Mouse (Mus musculus) cerebellum, adult 8-10 months (tissue): ENCODE data around the gene Stat1.

Source experiments
- DNase-seq: peaks from one replicate; pipeline ENCODE4 v3.0.0; 2022

Gene Stat1

DNA sequence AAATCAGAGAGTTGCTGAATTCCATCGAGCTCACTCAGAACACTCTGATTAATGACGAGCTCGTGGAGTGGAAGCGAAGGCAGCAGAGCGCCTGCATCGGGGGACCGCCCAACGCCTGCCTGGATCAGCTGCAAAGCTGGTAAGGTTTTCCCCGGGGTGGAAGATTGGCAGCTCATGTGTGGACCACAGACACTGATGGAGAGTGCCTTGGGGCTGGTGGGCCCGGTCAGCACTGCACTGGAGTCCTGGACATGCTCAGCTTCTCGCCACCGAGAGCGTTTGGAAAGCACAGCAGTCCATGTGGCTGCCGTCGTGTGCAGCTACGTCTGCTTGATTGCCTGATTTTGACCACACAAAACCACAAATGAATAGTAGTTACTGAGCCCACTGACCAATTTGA lies 18.1 kb downstream of the Stat1 start:
- no peak for DNase-seq

DNA sequence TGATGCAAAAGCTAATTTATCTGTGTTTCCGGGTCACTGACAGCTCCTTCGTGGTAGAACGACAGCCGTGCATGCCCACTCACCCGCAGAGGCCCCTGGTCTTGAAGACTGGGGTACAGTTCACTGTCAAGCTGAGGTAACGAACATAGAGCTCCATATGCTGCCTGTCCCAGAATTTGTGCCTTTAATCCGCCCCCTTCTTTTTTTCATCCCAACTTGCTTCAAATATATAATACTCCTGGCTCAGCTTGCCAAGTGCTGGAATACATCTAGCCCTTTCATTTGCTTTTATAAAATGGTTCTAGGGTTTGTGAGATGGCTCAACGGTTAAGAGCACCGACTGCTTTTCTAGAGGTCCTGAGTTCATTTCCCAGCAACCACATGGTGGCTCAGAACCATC lies 21.3 kb downstream of the Stat1 start:
- DNase-seq = no peak

DNA sequence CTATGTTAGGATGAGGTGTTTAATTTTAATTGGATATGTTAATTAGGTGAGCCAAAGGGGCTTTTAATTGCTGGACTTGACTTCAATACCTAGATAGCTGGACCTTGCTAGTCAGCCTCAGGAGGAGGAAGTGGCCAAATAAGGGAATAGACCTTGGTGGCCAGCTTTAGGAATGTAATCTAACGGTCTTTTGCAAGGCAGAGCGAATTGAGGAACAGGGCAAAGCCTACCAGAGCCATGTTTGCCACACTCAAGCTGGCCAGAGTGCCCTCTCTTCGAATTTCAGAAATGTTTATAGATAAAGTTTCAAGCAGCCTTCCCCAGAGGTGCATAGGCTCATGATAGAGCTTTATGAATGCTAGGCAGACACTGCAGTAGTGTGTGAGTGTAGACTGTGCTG lies 22.2 kb downstream of the Stat1 start:
- no peak for DNase-seq

DNA sequence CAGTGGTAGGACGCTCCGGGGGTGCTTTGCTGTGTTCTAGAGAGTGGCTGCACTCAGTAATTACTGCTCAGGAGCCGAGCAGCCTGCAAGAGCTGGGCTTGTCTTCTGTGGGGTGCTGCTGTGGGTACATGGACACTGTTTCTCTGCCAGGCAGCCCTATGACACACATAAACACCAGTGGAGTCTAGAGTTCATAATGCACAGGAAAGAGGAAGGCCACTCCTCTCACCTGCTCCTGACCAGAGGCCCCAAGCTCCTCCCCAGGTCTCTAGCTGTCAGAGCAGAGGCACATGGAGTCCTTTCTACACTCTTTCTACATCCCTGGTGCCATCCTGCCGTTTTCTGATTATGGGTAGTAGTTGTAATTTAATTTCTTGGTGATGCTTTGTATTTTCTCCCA lies 22.9 kb downstream of the Stat1 start:
- no peak for DNase-seq

DNA sequence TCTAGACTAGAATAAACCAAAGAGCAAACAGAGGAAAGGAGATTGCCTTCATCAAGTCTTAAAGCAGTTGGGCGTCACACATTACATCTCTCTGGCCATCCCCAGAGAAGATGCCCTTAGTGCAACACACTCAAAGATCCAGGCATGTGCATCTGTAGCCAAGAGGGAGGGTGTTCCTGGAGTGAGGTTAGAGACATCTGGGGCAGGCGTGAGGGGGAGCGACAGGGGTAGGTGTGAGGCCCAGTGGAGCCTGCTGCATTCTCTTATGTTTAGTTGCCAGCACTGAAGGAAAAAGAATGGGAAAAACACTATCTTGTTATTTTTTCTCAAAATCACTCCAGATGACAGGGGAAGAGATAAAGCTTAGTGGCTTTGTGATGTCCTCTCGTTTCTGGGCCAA lies 24.0 kb downstream of the Stat1 start:
- DNase-seq = no peak

DNA sequence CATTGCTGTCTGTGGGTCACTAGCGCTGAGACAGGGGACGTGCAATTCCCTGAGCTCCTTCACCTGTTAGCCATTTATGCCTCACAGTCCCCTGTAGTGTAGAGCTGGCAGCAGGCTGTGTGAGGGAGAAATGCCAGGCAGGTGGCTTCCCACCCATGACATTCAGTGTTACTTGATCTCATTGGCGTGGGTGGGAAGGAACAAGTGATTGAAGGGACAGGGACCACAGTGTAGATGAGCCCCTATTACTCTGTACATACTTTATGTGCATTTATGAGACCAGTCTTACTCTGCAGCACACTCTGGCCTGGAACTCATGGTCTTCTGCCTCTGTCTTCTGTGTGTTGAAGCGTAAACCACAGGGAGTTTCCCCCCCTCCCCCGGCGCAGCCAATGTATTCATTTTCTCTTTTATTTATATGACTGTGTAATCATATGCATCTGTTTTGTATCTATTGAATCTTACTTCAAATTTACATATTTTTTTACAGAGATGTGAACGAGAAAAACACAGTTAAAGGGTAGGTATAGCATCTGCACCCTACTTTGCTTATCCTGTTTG lies 24.4 kb downstream of the Stat1 start:
- DNase-seq = no peak

DNA sequence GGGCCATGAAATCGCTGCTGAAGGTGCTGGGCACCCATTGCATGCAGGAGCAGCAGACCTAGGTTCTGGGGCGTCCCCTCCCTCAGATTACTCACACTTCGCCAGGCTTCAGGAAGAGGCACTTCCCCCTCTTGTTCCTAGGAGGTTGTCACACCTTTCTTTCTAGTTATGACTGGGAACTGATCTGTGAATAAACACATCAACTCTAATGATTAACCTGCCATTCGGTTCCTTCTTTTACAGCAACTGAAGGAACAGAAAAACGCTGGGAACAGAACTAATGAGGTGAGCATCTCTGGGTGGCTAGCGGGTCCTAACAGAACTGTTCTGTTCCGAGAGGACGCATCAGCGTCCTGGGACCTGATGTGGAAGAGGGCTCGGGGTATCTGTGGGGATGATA lies 25.7 kb downstream of the Stat1 start:
- DNase-seq = no peak

DNA sequence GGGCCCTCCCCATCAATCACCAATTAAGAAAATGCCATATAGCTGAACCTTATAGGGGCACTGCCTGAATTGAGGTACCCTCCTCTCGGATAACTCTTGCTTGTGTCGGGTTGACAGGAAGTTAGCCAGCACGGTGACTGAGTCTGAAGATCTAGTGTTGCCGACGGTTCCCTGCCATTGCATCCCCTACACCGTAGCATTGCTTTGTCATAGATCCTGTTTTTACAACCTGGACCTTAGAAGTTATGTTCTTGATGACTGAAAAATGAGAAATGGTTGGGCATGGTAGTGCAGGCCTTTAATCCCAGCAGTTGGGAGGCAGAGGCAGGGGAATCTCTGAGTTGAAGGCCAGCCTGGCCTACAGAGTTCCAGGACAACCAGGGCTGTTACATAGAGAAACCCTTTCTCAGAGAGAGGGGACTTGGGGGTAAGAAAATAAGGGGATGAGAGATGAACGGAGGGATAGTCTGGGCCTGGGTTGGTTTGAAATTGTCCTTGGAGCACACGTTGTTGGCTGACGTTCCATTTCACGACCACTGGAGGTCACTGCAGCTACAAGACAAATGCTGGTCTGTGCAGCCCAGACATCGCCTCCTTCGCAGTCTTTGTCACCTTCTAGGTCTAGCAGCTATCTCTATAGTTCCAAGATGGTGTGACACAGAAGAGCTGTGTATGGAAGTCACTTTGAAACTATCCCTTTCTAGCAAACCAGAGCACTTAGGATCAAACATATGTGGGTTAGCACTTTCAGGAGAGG lies 27.2 kb downstream of the Stat1 start:
- peak; percentile 71 for DNase-seq

DNA sequence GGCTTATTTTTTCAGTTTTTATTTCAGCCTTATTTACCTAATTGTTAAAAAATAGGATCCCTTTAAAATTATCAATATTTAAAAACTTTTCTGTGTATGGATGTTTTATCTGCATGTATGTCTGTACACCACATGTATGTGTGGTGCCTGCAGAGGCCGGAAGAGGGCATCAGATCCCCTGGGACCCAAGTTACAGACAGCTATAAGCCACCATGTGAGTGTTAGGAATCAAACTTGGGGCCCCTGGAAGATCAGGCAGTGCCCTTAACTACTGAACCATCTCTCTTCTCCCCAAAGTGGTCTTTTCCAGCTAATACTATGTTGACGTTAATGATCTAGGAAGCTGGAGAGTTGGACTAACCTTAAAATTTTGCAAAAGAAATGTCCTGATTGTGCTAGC lies 28.2 kb downstream of the Stat1 start:
- no peak for DNase-seq

DNA sequence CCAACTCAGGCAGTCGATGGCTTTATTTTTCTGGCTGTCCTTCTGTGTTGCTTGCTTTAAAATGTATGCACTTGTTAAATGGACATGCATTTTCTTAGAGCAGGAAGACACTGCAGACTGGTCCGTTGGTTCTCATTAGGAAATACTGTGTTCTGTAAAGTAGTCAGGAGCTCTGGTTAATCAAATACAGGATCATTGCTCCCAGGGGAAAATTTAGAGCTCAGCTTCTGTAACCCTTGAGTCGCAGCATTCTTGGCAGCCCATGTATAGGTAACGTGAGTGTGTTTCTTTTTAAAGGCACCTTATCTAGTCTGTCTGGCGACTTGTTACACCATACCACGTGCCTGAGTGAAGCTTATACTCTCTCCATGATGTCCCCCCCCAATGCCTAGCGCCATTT lies 28.9 kb downstream of the Stat1 start:
- no peak for DNase-seq

DNA sequence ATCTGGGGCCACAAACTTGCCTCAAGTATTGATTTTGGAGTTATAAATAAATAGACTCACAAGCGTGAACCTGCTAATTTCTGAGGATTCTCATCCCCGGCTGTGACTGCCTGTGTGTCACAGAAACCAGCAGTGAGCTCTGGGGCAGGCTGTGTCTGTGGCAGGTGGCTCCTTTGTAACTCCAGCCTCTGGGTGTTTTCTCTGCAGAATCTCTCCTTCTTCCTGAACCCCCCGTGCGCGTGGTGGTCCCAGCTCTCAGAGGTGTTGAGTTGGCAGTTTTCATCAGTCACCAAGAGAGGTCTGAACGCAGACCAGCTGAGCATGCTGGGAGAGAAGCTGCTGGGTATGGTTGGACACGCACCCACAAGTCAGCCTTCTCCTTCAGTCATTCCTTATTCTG lies 29.5 kb downstream of the Stat1 start:
- DNase-seq = no peak

DNA sequence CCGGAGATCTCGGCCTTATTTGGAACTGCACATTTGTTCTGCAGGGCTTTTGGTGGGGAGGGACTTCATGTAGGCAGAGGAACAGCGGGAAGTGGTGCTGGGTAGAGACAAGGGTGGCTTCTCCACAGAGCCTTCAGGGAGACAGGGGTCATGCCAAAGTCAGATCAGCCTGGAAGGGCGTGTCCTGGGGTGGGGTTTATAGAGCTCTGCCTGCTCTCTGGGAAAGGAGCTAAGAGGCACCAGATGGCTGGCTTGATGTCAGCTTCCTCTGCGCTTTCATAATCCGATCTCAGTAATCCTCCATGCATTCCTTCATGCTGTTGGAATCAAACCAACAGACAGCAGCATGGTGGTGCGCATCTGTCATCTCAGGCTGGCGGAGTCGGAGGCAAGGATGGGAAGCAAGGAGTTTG lies 30.7 kb downstream of the Stat1 start:
- peak; percentile 82 for DNase-seq

DNA sequence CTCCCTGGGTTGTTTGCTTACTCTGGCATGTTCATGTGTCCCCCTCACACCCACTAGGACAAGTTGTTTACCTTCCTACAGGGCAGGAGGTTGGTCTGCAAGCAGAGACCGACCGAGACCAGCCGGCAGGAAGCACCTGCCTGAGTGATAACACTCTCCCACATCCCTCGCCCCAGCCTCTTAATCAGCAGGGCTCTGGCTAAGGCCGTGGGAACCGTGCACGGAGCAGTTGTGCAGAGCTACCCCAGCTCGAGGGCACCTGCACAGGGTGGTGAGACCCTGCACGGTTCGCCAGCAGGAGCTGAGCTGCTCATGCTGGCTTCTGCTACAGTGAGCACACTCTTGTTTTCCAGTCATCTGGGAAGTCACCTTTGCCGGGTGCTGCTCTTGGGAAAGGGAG lies 31.4 kb downstream of the Stat1 start:
- DNase-seq = peak; percentile 43

DNA sequence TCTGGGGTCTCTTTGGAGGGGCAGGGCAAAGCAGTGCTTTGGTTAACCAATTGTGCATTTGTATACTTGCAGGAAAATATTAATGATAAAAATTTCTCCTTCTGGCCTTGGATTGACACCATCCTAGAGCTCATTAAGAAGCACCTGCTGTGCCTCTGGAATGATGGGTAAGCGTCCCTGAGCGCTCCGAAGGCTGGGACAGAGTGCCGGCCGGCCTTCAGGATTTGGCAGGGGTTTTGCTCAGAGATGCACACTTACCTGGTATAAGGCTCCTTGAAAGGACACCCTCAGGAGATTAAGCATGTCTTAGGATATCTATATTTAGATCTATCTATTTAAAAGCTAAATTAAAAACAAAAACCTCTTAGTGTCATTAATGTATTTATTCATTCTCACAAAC lies 31.9 kb downstream of the Stat1 start:
- no peak for DNase-seq

DNA sequence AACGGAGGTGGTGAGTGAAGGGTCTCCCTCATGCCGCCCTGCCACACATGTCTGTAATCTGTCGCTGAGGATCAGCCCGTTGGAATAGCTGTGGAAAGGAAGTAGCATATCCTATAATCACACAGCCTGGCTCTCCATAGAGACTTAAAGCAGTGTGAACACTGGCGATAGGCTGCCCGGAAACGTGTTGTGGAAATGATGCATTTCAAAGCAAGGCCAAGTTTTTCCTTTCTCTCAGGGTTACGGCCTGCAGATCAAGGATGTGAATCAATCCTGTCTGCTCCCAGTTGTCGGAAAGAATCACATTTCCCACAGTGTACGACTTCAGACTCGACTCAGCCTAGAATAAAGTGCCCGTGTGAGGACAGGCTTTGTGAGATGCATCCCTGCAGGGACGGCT lies 33.1 kb downstream of the Stat1 start:
- no peak for DNase-seq

DNA sequence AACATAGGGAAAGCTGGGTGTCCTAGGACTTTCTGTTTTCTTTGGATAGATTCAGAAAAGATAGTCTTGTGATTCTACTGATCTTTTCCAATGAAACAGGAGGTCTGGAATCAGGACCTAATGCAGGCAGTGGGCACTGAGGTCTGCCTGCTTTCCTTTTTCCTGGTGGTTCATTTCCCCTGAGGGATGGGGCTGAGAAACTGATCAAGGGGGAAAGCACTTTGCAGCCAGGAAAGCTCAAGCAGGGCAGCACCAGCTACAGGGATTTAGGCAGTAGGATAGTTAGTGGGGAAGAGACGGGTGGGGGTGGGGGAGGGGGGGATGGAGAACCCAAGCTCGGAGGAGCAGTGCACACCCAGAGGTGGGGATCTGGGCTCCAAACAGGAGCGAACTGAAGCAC lies 33.7 kb downstream of the Stat1 start:
- DNase-seq = no peak

DNA sequence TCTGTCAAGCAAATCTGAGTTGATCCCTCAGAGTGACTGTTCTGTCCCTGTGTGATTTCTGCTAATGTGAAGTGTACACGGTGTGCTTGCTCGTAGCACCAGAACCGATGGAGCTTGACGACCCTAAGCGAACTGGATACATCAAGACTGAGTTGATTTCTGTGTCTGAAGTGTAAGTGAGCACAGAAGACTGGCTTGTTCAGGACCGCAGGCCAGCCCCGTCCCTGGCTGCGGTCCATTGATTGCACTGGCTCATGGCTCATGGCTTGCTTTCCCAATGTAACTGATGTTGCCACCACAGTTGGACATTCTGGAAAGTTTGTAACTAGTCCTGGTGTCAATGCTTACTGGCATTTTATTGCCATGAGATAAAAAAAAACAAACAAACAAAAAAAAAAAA lies 35.6 kb downstream of the Stat1 start:
- DNase-seq = no peak

DNA sequence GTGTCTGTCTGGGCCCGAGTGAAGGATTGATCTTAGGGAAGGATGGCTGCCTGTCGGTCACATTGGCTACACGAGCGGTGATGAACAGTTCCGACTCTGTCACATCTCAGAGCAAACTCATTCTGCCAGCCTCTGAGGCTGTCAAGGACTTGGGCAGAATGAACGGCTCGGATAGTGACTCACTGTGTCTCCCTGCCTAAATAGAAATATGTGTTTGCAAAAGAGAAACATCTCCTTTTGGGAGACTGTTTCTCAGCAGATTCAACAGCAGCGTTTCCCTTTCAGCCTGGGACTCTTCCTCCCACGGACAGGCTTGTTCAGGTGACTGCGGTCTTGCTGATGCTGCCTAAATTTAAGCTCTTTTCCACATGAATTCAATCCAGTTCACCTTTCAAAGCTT lies 37.1 kb downstream of the Stat1 start:
- DNase-seq = no peak

DNA sequence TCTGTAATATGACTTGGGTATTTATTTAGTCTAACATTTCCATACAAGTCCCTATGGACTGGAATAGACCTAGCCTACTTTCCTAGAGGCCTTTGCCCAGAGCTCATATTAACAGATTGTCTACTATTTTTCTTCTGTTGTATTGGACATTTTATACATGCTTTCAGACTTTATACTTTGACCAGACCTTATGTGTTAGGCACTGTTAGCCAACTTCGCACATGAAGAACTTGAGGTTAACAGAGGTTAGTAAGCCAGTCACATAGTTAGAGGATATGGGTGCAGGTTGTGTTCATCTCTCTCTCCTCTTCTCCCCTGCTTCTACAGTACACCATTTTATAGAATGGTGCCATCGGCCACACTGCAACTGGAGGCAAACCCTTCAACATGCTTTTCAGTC lies 38.8 kb downstream of the Stat1 start:
- DNase-seq = no peak

DNA sequence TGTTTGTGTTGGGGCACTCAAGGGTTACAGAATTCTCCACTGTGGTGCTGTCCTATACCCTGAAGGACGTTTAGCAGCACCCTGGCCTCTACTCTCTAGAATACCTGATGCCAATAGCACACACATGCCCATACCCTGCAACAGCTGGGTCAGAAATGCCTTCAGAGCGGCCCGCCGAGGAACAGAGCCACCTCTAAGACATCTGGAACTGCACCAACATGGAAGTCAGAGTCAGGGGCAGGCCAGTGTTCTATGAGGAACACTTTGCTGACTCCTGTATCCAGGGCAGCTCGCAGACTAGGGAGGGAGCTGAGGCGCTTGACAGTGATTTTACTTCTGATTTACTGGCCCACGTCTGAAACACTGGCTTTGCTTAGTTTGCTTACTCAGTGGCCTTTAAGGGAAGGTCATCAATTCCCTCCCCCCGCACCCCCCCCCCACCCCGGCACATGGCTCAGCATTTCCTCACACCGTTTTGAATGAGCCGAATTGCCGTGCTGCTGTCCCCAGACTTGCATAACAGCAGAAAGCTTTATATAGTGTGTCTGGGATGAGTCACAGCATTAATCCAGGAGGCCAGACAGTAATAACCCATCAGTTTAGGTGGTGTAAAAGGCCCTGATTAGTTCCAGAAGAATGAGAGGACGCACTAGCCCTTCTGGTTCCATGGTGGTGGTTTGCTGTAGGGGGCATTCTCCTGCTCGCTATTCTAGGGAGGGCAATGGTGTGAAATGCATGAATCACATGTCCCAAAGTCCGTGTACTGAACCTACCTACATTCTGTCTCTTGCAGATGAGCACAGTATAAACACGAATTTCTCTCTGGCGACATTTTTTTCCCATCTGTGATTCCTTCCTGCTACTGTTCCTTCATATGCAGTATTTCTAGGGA lies 39.5 kb downstream of the Stat1 start:
- DNase-seq = no peak

DNA sequence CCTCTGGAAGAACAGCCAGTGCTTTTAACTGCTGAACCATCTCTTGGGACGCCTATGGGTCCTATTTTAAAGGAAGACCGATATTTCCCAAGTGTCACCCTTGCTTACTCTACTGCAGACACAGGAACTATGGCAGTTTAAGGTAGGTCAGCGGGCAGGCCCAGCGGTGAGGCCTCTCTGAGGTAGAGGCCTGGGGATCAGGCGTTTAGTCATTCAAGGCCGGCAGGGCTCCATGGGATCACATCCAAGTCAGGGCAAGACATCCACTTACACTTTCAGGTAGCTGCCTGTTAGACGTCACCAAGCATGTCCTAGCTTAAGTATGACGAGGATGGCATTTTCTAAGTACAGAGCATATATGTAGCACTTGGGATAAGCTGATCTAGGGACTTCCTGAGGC lies 41.9 kb downstream of the Stat1 start:
- DNase-seq = no peak

DNA sequence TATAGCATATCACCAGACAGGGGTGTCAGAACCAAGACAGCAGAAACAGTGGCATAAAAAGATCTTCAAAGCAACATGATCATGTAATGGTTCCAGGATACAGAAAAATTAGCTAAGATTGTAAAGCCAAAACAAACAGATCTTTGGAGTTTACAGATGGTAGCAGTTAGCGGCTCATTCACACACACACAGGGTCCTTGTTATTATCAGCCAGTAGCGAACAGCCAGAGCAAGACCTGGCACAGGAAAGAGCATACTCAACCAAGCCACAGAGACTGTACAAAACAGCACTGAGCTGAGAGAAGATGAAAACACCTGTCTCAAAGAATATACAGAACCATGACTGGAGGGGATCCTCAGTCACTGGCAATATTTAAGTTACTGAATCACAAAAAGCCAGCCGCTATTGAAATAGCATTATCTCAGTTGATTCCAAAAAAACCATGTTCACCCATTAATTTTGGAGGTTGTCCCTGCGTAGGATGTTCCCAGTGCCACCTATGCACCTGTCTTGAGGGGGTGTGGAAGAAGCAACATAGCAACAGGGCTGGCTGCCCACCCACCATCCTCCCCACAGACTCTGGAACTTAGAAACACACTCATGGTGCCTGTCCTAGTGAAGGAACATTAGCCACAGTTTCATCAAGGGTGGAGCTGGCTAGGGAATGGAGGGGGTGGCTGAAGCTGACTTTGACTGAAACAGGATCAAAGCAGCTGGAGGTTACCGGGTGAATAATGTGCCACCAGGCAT lies 44.6 kb downstream of the Stat1 start:
- DNase-seq = no peak

DNA sequence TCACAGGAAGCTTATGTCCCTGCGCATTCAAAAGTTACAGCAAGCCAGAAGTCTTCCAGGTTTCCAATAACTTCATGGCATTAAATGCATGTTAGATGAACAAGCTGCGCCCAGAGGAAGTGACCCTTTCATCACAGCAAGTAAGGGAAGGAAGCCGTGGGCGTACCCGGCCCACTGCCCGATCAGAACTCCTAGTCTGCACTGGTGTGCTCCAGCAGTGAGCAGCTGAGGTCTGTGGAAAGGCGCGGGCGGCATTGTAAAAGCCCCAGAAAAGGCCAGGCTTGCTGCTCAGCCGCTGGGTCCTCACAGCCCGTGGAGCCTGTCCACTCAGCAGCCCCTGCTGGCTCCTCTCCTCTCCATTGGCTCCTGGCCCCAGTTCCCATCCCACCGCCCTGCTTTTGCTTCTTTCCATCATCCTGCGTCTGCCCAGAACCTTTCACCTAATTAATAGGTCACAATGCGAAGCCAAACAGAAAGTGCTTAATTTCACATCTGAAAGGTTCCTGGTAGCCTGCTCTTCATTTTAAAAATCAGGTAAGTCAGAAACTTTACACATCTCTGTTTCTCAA lies 47.5 kb downstream of the Stat1 start:
- no peak for DNase-seq
